ENCODE assay signal across 9 mouse cellular contexts in the genomic region with DNA sequence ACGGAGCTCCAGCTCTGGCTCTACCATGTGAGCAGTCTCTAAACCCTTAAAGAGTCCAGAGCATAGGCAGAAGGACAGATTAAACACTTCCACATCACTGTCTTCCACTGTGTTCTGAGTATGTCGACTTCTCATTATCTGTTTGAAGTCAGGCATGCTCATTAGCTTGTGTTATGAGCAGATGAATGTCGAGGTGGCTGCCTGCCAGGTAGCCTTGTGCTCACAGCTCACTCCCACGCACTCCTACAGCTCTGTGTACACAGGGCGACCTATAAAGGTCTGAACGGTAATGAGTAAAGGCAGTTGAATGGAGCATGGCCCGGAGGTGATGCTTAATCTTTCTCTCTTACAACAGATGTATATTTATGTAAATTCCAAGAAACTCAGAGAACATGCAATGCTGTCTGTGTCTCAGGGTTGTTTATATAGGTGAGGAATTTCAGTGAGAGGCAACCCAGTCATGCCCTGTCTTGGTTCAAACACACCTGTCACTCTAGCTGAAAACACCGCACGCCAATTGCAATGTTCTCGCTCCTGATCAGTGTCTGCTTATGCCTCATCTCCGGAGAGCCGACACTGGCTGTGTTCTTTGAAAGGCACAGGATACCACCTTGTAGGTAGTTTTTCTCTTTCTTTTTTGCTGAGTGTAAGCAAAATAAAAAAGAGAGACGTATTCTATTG.
DNase-seq lines count a peak whose midpoint lies in the region; ATAC-seq lines count a peak whose summit lies in the region.
"Had no signal": no experiment of that assay in that cellular context is flagged by ENCODE, and none has a peak within 500 bp of the region (broad histone marks: within the 10 kb centered on the region; RNA-seq: fewer than 3 reads in every experiment).

No protein-coding gene starts in this region.

- no peaks in the 10 kb centered on the region for H3K4me1 ChIP-seq in midbrain, embryonic 11.5 days (ENCODE audit: control insufficient read depth, insufficient read depth, low read length)
- H3K4me1 ChIP-seq in midbrain, embryonic 10.5 days: no peaks in the 10 kb centered on the region
- H3K4me1 ChIP-seq in forebrain, embryonic 14.5 days (ENCODE audit: control insufficient read depth, insufficient read depth, low read length): peaks cover 5% of the 10 kb centered on the region; the same call in 1 of the 2 replicates
- H3K4me1 ChIP-seq in stomach, embryonic 15.5 days: 0 out of 2 replicates have a peak, but pooled peaks cover 4% of the 10 kb centered on the region

- H3K9ac ChIP-seq in midbrain, embryonic 11.5 days (ENCODE audit: low read length): no peak overlapping the region
- no peak overlapping the region for H3K9ac ChIP-seq in forebrain, embryonic 14.5 days (ENCODE audit: low read length)
- H3K9ac ChIP-seq in stomach, embryonic 15.5 days: no peak overlapping the region
- H3K9ac ChIP-seq: limb, embryonic 15.5 days had no signal

- WGBS in midbrain, embryonic 11.5 days: 78% methylated on average over 13 of the region's 13 CpGs
- WGBS in midbrain, embryonic 10.5 days: 79% methylated on average over 13 of the region's 13 CpGs
- WGBS in forebrain, embryonic 14.5 days: 41% methylated on average over 13 of the region's 13 CpGs
- 31% methylated on average over 13 of the region's 13 CpGs for WGBS in stomach, embryonic 15.5 days

- no peak overlapping the region for H3K4me3 ChIP-seq in midbrain, embryonic 11.5 days (ENCODE audit: low read depth, low read length)
- no peak overlapping the region for H3K4me3 ChIP-seq in midbrain, embryonic 10.5 days
- H3K4me3 ChIP-seq in forebrain, embryonic 14.5 days (ENCODE audit: low read depth, low read length): no peak overlapping the region
- no peak overlapping the region for H3K4me3 ChIP-seq in stomach, embryonic 15.5 days (replicated peaks)
- H3K4me3 ChIP-seq: limb, embryonic 15.5 days had no signal

- H3K36me3 ChIP-seq in midbrain, embryonic 11.5 days (ENCODE audit: control insufficient read depth, insufficient read depth, low read length): no peaks in the 10 kb centered on the region
- no peaks in the 10 kb centered on the region for H3K36me3 ChIP-seq in midbrain, embryonic 10.5 days
- no peaks in the 10 kb centered on the region for H3K36me3 ChIP-seq in forebrain, embryonic 14.5 days (ENCODE audit: control insufficient read depth, insufficient read depth, low read length)
- H3K36me3 ChIP-seq in stomach, embryonic 15.5 days: no peaks in the 10 kb centered on the region
- H3K36me3 ChIP-seq: limb, embryonic 15.5 days had no signal

- DNase-seq in adrenal gland, adult (ENCODE audit: inconsistent age in 2 of 2, low spot score in 1 of 2): peak; percentile 33 to 57
- DNase-seq in adrenal gland, adult 8-10 months: no peak
- DNase-seq in midbrain, embryonic 11.5 days (ENCODE audit: low spot score, missing footprints): peak; percentile 45
- no peak for DNase-seq in midbrain, embryonic 10.5 days (ENCODE audit: low spot score)
- peak; percentile 78 for DNase-seq in forebrain, embryonic 14.5 days (ENCODE audit: low spot score)
- DNase-seq in layer of hippocampus, adult 9-11 months: peak; percentile 87
- DNase-seq in frontal cortex, postnatal 10 days (ENCODE audit: low spot score in 2 of 2): no peak

- ATAC-seq in midbrain, embryonic 11.5 days (ENCODE audit: low FRiP score): no peak
- peak; percentile 85 for ATAC-seq in forebrain, embryonic 14.5 days
- ATAC-seq in stomach, embryonic 15.5 days (ENCODE audit: insufficient read depth, low FRiP score, low read depth): peak; percentile 86

- H3K27me3 ChIP-seq in midbrain, embryonic 11.5 days (ENCODE audit: control insufficient read depth, insufficient read depth, low read length): no peaks in the 10 kb centered on the region
- no peaks in the 10 kb centered on the region for H3K27me3 ChIP-seq in midbrain, embryonic 10.5 days (ENCODE audit: low read depth, poor library complexity, severe bottlenecking)
- no peaks in the 10 kb centered on the region for H3K27me3 ChIP-seq in forebrain, embryonic 14.5 days (replicated peaks; ENCODE audit: control insufficient read depth, insufficient read depth, low read length)
- H3K27me3 ChIP-seq in stomach, embryonic 15.5 days (replicated peaks): no peaks in the 10 kb centered on the region
- H3K27me3 ChIP-seq: limb, embryonic 15.5 days had no signal

- H3K4me2 ChIP-seq in midbrain, embryonic 11.5 days: no peak overlapping the region
- no peak overlapping the region for H3K4me2 ChIP-seq in forebrain, embryonic 14.5 days (ENCODE audit: low read length)
- no peak overlapping the region for H3K4me2 ChIP-seq in stomach, embryonic 15.5 days
- H3K4me2 ChIP-seq: limb, embryonic 15.5 days had no signal

- no peak overlapping the region for H3K27ac ChIP-seq in midbrain, embryonic 11.5 days (ENCODE audit: low read depth, low read length)
- H3K27ac ChIP-seq in midbrain, embryonic 10.5 days (replicated peaks): no peak overlapping the region
- H3K27ac ChIP-seq in forebrain, embryonic 14.5 days (ENCODE audit: low read depth, low read length): no peak overlapping the region
- peak overlapping the region; percentile 59 for H3K27ac ChIP-seq in stomach, embryonic 15.5 days
- H3K27ac ChIP-seq: limb, embryonic 15.5 days had no signal

- no peaks in the 10 kb centered on the region for H3K9me3 ChIP-seq in midbrain, embryonic 11.5 days (ENCODE audit: control insufficient read depth, low read length)
- H3K9me3 ChIP-seq in midbrain, embryonic 10.5 days (replicated peaks): no peaks in the 10 kb centered on the region
- H3K9me3 ChIP-seq in forebrain, embryonic 14.5 days (replicated peaks; ENCODE audit: control insufficient read depth, low read length): no peaks in the 10 kb centered on the region
- H3K9me3 ChIP-seq in stomach, embryonic 15.5 days: no peaks in the 10 kb centered on the region
- H3K9me3 ChIP-seq: limb, embryonic 15.5 days had no signal

Comparison
In these comparisons a context has a peak if more than half of its experiments do, and no peak if none do; other contexts are left out.
1. DNase-seq: peak in adrenal gland, adult (2 of 2), midbrain, embryonic 11.5 days (single experiment), forebrain, embryonic 14.5 days (single experiment) and layer of hippocampus, adult 9-11 months (single experiment); none in adrenal gland, adult 8-10 months (single experiment), midbrain, embryonic 10.5 days (single experiment) and frontal cortex, postnatal 10 days (0 of 2).